Mouse (Mus musculus) left cerebral cortex, adult 8-10 months (tissue): ENCODE results near the gene Atp10b. TPM values are rescaled to one million over a fixed set of nuclear protein-coding genes. Genes with fewer than 3 reads are reported as not detected.
"Not testable (repeated sequence)": the region's sequence is repeated elsewhere in the genome, so short reads cannot be mapped to it uniquely, and the experiment has no call there.

ENCODE experiments used
- DNase-seq, 2 experiments: peaks; one replicate each; pipeline ENCODE4 v3.0.0; 2022; ENCODE audit warnings: low spot score in 2 of 2
- total RNA-seq, 4 experiments: library from RNA; stranded (reverse); gene quantifications; 2 replicates each; pipeline ENCODE4 v1.2.4; 2022

The Atp10b gene
- total RNA-seq = 1 to 10 TPM in 2 of 4 experiments, under 1 TPM in 2; 0.94 to 1.4 (median 1.0) TPM

- no peak for DNase-seq
Observed at GRCm38 (mm10) chr11:43149577-43149976, at the start of gene Atp10b. Gene Atp10b, plus strand, starts transcription at chr11:43149877.

GRCm38 (mm10) chr11:43101357-43101756 lies 48.3 kb upstream of the Atp10b start:
- no peak for DNase-seq

GRCm38 (mm10) chr11:43125908-43126477 lies 23.7 kb upstream of the Atp10b start:
- DNase-seq = no peak

GRCm38 (mm10) chr11:43126573-43126972 lies 23.1 kb upstream of the Atp10b start:
- DNase-seq = not testable (repeated sequence)

GRCm38 (mm10) chr11:43141296-43141695 lies 8.4 kb upstream of the Atp10b start:
- peak in 1 of 2 experiments; percentile 62 for DNase-seq

GRCm38 (mm10) chr11:43142811-43143210 lies 6.9 kb upstream of the Atp10b start:
- no peak for DNase-seq

- DNase-seq = no peak
Observed at GRCm38 (mm10) chr11:43144178-43144577, 5.5 kb upstream of the Atp10b start.

- DNase-seq = not testable (repeated sequence)
Observed at GRCm38 (mm10) chr11:43144882-43145281, 4.8 kb upstream of the Atp10b start.

- DNase-seq = peak in 1 of 2 experiments; percentile 10
Observed at GRCm38 (mm10) chr11:43147380-43147779, 2.3 kb upstream of the Atp10b start.

GRCm38 (mm10) chr11:43148341-43148740 lies 1.3 kb upstream of the Atp10b start:
- DNase-seq = no peak

GRCm38 (mm10) chr11:43155004-43155403 lies 5.3 kb downstream of the Atp10b start:
- no peak for DNase-seq

GRCm38 (mm10) chr11:43155417-43155816 lies 5.7 kb downstream of the Atp10b start:
- no peak for DNase-seq

GRCm38 (mm10) chr11:43158814-43159213 lies 9.1 kb downstream of the Atp10b start:
- DNase-seq = no peak

- no peak for DNase-seq
Observed at GRCm38 (mm10) chr11:43160188-43160942, 10.7 kb downstream of the Atp10b start.

- DNase-seq = no peak
Observed at GRCm38 (mm10) chr11:43170601-43171000, 20.9 kb downstream of the Atp10b start.

GRCm38 (mm10) chr11:43174359-43175116 lies 24.9 kb downstream of the Atp10b start:
- DNase-seq = no peak

- DNase-seq = no peak
Observed at GRCm38 (mm10) chr11:43182401-43182800, 32.7 kb downstream of the Atp10b start.

GRCm38 (mm10) chr11:43182816-43183215 lies 33.1 kb downstream of the Atp10b start:
- no peak for DNase-seq

- no peak for DNase-seq
Observed at GRCm38 (mm10) chr11:43183457-43183856, 33.8 kb downstream of the Atp10b start.

- no peak for DNase-seq
Observed at GRCm38 (mm10) chr11:43186291-43186690, 36.6 kb downstream of the Atp10b start.

GRCm38 (mm10) chr11:43189817-43190593 lies 40.3 kb downstream of the Atp10b start:
- DNase-seq = peak in 1 of 2 experiments; percentile 15
